ENCODE assay signal across 26 mouse cellular contexts in the genomic region with DNA sequence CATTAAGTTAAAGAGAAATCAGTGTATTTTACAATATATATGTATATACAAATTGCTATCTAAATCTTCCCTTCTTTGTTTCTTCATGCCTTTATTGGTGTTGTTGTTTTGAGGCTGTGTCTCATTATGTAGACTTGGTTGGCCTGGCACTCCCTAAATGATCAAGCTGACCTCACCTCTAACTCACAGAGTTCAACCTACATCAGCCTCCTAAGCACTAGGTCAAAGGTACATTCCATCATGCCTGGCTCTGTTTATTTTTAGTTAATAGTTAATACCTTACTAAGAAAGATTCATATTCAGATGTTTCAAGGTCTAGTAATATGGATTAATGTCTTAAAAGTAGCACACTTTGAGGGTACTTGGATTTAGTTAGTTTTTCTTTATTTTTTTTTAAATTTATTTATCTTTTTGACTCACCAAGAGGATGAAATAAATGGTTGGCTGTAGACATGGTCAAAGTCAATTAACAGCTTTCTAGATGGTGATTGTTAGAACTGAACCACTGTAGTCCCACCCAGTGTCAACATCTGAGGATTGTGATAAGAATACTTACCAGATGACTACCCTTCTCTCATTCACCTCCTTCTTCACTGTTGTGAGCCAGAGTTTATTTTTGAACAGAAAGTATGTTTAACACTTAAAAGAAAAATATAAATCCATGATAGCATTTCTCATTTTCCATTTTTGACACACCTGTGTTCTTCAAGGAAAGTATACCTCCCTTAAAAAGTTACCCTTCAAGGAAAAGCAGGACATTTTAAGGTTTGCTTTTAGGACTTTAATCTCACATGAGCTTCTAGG. TPM values are rescaled to one million over a fixed set of nuclear protein-coding genes. Genes with fewer than 3 reads are reported as not detected.
DNase-seq lines count a peak whose midpoint lies in the region; ATAC-seq and TF ChIP-seq lines count a peak whose summit lies in the region.
"Had no signal": no experiment of that assay in that cellular context is flagged by ENCODE, and none has a peak within 500 bp of the region (broad histone marks: within the 10 kb centered on the region; RNA-seq: fewer than 3 reads in every experiment).

Gene Olfr1160, minus strand, starts transcription at position 754 of the 804 bp plus-strand sequence.

- no peaks in the 10 kb centered on the region for H3K27me3 ChIP-seq in liver, embryonic 13.5 days
- H3K27me3 ChIP-seq in liver, embryonic 11.5 days (replicated peaks; ENCODE audit: control insufficient read depth, insufficient read depth, low read length) = no peaks in the 10 kb centered on the region
- no peaks in the 10 kb centered on the region for H3K27me3 ChIP-seq in intestine, embryonic 16.5 days (replicated peaks; ENCODE audit: control insufficient read depth, insufficient read depth, low read length)
- no peaks in the 10 kb centered on the region for H3K27me3 ChIP-seq in liver, postnatal 0 days (ENCODE audit: insufficient read depth, low read length)
- H3K27me3 ChIP-seq in stomach, postnatal 0 days (ENCODE audit: control insufficient read depth, insufficient read depth, low read length) = no peaks in the 10 kb centered on the region
- H3K27me3 ChIP-seq: embryonic facial prominence, embryonic 12.5 days; forebrain, embryonic 15.5 days; heart, embryonic 13.5 days had no signal

- no peak within 1 kb of the TSS for H3K4me3 ChIP-seq in liver, embryonic 13.5 days (replicated peaks)
- no peak within 1 kb of the TSS for H3K4me3 ChIP-seq in liver, embryonic 11.5 days (ENCODE audit: low read depth, low read length)
- H3K4me3 ChIP-seq in intestine, embryonic 16.5 days (ENCODE audit: low read length) = no peak within 1 kb of the TSS
- H3K4me3 ChIP-seq in liver, postnatal 0 days (ENCODE audit: low read depth, low read length) = no peak within 1 kb of the TSS
- no peak within 1 kb of the TSS for H3K4me3 ChIP-seq in stomach, postnatal 0 days (ENCODE audit: low read depth, low read length)
- H3K4me3 ChIP-seq: embryonic facial prominence, embryonic 12.5 days; forebrain, embryonic 15.5 days; heart, embryonic 13.5 days had no signal

- H3K4me2 ChIP-seq in liver, embryonic 13.5 days = no peak within 1 kb of the TSS
- H3K4me2 ChIP-seq in liver, embryonic 11.5 days = no peak within 1 kb of the TSS
- H3K4me2 ChIP-seq in intestine, embryonic 16.5 days (ENCODE audit: low read depth, low read length) = no peak within 1 kb of the TSS
- H3K4me2 ChIP-seq in liver, postnatal 0 days (ENCODE audit: low read depth, low read length) = no peak within 1 kb of the TSS
- no peak within 1 kb of the TSS for H3K4me2 ChIP-seq in stomach, postnatal 0 days (replicated peaks; ENCODE audit: low read depth)
- H3K4me2 ChIP-seq: embryonic facial prominence, embryonic 12.5 days; forebrain, embryonic 15.5 days; heart, embryonic 13.5 days had no signal

- 0 out of 2 replicates have a peak, but pooled peaks have one; percentile 53 for ATAC-seq in liver, embryonic 13.5 days (ENCODE audit: low read depth)
- no peak; the same call in 1 of the 2 replicates for ATAC-seq in liver, embryonic 11.5 days (replicated peaks; ENCODE audit: low FRiP score)
- ATAC-seq in intestine, embryonic 16.5 days = peak; percentile 99
- peak; percentile 99 for ATAC-seq in liver, postnatal 0 days
- peak; percentile 99 for ATAC-seq in stomach, postnatal 0 days (ENCODE audit: low FRiP score, low TSS enrichment)
- ATAC-seq: forebrain, embryonic 15.5 days had no signal

- no peak for TF ChIP-seq CTCF in liver, postnatal 0 days (IDR thresholded peaks at IDR 0.05; ENCODE audit: low read depth)
- no peak for TF ChIP-seq CTCF in stomach, postnatal 0 days (IDR thresholded peaks at IDR 0.05; ENCODE audit: low read depth)

- DNase-seq in liver, embryonic 13.5 days = no peak
- DNase-seq in liver, embryonic 11.5 days (ENCODE audit: low spot score) = no peak
- no peak for DNase-seq in liver, postnatal 0 days
- no peak for DNase-seq in stomach, postnatal 0 days (ENCODE audit: low spot score)
- no peak for DNase-seq in left cerebral cortex, adult 11 months (ENCODE audit: low spot score)
- no peak for DNase-seq in layer of hippocampus, postnatal 25 days (ENCODE audit: extremely low spot score in 1 of 2, low spot score in 1 of 2)
- DNase-seq in lung, postnatal 14 days = no peak
- DNase-seq: adrenal gland, postnatal 10 days; cerebellum, adult 11 months; cerebellum, adult 8-10 months; cerebellum, postnatal 14 days; embryo, embryonic 11 days; gastrocnemius, postnatal 36 days; heart, adult 11 months; heart, postnatal 36 days had no signal

- H3K27ac ChIP-seq in liver, embryonic 13.5 days = no peak within 1 kb of the TSS
- no peak within 1 kb of the TSS for H3K27ac ChIP-seq in liver, embryonic 11.5 days (ENCODE audit: low read depth, low read length)
- H3K27ac ChIP-seq in intestine, embryonic 16.5 days (ENCODE audit: low read length) = no peak within 1 kb of the TSS
- peak within 1 kb of the TSS; percentile 45 for H3K27ac ChIP-seq in liver, postnatal 0 days (ENCODE audit: low read depth)
- no peak within 1 kb of the TSS for H3K27ac ChIP-seq in stomach, postnatal 0 days (replicated peaks)
- H3K27ac ChIP-seq: embryonic facial prominence, embryonic 12.5 days; forebrain, embryonic 15.5 days; heart, embryonic 13.5 days had no signal

- no peak for TF ChIP-seq EP300 in liver, postnatal 0 days (IDR thresholded peaks at IDR 0.05; ENCODE audit: low read depth)
- TF ChIP-seq EP300 in stomach, postnatal 0 days (optimal IDR thresholded peaks at IDR 0.05) = no peak

- no peaks in the 10 kb centered on the region for H3K36me3 ChIP-seq in liver, embryonic 13.5 days
- no peaks in the 10 kb centered on the region for H3K36me3 ChIP-seq in liver, embryonic 11.5 days (ENCODE audit: control insufficient read depth, insufficient read depth, low read length)
- no peaks in the 10 kb centered on the region for H3K36me3 ChIP-seq in intestine, embryonic 16.5 days (ENCODE audit: control insufficient read depth, insufficient read depth, low read length)
- no peaks in the 10 kb centered on the region for H3K36me3 ChIP-seq in liver, postnatal 0 days (replicated peaks; ENCODE audit: insufficient read depth, low read length)
- H3K36me3 ChIP-seq in stomach, postnatal 0 days (ENCODE audit: control insufficient read depth, insufficient read depth, low read length) = no peaks in the 10 kb centered on the region
- H3K36me3 ChIP-seq: embryonic facial prominence, embryonic 12.5 days; forebrain, embryonic 15.5 days; heart, embryonic 13.5 days had no signal

- no peaks in the 10 kb centered on the region for H3K4me1 ChIP-seq in liver, embryonic 13.5 days (replicated peaks)
- H3K4me1 ChIP-seq in liver, embryonic 11.5 days (replicated peaks; ENCODE audit: control insufficient read depth, insufficient read depth, low read length) = no peaks in the 10 kb centered on the region
- H3K4me1 ChIP-seq in intestine, embryonic 16.5 days (ENCODE audit: control insufficient read depth, insufficient read depth, low read length) = no peaks in the 10 kb centered on the region
- no peaks in the 10 kb centered on the region for H3K4me1 ChIP-seq in liver, postnatal 0 days (ENCODE audit: insufficient read depth)
- no peaks in the 10 kb centered on the region for H3K4me1 ChIP-seq in stomach, postnatal 0 days (replicated peaks; ENCODE audit: control insufficient read depth, insufficient read depth)
- H3K4me1 ChIP-seq: embryonic facial prominence, embryonic 12.5 days; forebrain, embryonic 15.5 days; heart, embryonic 13.5 days had no signal

- no peak within 1 kb of the TSS for H3K9ac ChIP-seq in liver, embryonic 13.5 days
- no peak within 1 kb of the TSS for H3K9ac ChIP-seq in liver, embryonic 11.5 days (ENCODE audit: low read depth, low read length)
- H3K9ac ChIP-seq in intestine, embryonic 16.5 days (ENCODE audit: low read depth, low read length) = no peak within 1 kb of the TSS
- no peak within 1 kb of the TSS for H3K9ac ChIP-seq in liver, postnatal 0 days (replicated peaks)
- H3K9ac ChIP-seq in stomach, postnatal 0 days (ENCODE audit: low read length) = no peak within 1 kb of the TSS
- H3K9ac ChIP-seq: embryonic facial prominence, embryonic 12.5 days; forebrain, embryonic 15.5 days; heart, embryonic 13.5 days had no signal

- no peaks in the 10 kb centered on the region for H3K9me3 ChIP-seq in liver, embryonic 13.5 days (replicated peaks)
- H3K9me3 ChIP-seq in liver, embryonic 11.5 days (ENCODE audit: control insufficient read depth, low read length) = no peaks in the 10 kb centered on the region
- H3K9me3 ChIP-seq in intestine, embryonic 16.5 days (ENCODE audit: control insufficient read depth, low read length) = no peaks in the 10 kb centered on the region
- H3K9me3 ChIP-seq in liver, postnatal 0 days (ENCODE audit: low read length) = no peaks in the 10 kb centered on the region
- no peaks in the 10 kb centered on the region for H3K9me3 ChIP-seq in stomach, postnatal 0 days (ENCODE audit: control insufficient read depth, low read length)
- H3K9me3 ChIP-seq: embryonic facial prominence, embryonic 12.5 days; forebrain, embryonic 15.5 days; heart, embryonic 13.5 days had no signal

RNA-seq across cellular contexts. Expression of gene Olfr1160, which starts in this region (rescaled TPM):
- polyA plus RNA-seq in liver, embryonic 13.5 days (2015; fragmentation: Nextera tagmentation; extraction: Ambion mirVana) = not detected in 2 replicates
- polyA plus RNA-seq in liver, embryonic 11.5 days (2014; fragmentation: Nextera tagmentation; extraction: Ambion mirVana) = not detected in 2 replicates
- polyA plus RNA-seq in intestine, embryonic 16.5 days (2015; fragmentation: Nextera tagmentation; extraction: Ambion mirVana) = not detected in 2 replicates
- not detected in 2 replicates for polyA plus RNA-seq in liver, postnatal 0 days (2015; fragmentation: Nextera tagmentation; extraction: Ambion mirVana)
- polyA plus RNA-seq in stomach, postnatal 0 days (2015; fragmentation: Nextera tagmentation; extraction: Ambion mirVana) = 0.04 TPM in 1 of 2 replicates, not detected in the other
- total RNA-seq in layer of hippocampus, postnatal 25 days (2021) = not detected
- total RNA-seq: adrenal gland, postnatal 10 days; adrenal gland, postnatal 4 days; common myeloid progenitor, adult 5-6 weeks; ES-E14; gastrocnemius, adult 8-10 months; gastrocnemius, postnatal 36 days; heart, postnatal 36 days had no signal
- polyA plus RNA-seq: brain, embryonic 14.5 days; embryonic facial prominence, embryonic 12.5 days; forebrain, embryonic 11.5 days; forebrain, embryonic 15.5 days; heart, embryonic 13.5 days; heart, postnatal 0 days had no signal

Comparison
In these comparisons a context has a peak if more than half of its experiments do, and no peak if none do; other contexts are left out.
1. Peak in ATAC-seq in liver, embryonic 13.5 days; RNA of the gene not detected or under 1 TPM.
2. Peak in ATAC-seq in intestine, embryonic 16.5 days; RNA of the gene not detected or under 1 TPM.
3. Peak in ATAC-seq and H3K27ac ChIP-seq in liver, postnatal 0 days; RNA of the gene not detected or under 1 TPM.
4. Peak in ATAC-seq in stomach, postnatal 0 days; RNA of the gene not detected or under 1 TPM.